Mouse (Mus musculus): Measurements from ENCODE around the gene Tap2. TPM values are rescaled to one million over a fixed set of nuclear protein-coding genes. Genes with fewer than 3 reads are reported as not detected.
A peak's percentile ranks its signal among the peaks of the same experiment; 100 is the strongest.
"Not testable (repeated sequence)": the region's sequence is repeated elsewhere in the genome, so short reads cannot be mapped to it uniquely, and the experiment has no call there.

Gene Tap2
- polyA plus RNA-seq, 1 experiment from 2014 or later, result 7.4 TPM

DNA sequence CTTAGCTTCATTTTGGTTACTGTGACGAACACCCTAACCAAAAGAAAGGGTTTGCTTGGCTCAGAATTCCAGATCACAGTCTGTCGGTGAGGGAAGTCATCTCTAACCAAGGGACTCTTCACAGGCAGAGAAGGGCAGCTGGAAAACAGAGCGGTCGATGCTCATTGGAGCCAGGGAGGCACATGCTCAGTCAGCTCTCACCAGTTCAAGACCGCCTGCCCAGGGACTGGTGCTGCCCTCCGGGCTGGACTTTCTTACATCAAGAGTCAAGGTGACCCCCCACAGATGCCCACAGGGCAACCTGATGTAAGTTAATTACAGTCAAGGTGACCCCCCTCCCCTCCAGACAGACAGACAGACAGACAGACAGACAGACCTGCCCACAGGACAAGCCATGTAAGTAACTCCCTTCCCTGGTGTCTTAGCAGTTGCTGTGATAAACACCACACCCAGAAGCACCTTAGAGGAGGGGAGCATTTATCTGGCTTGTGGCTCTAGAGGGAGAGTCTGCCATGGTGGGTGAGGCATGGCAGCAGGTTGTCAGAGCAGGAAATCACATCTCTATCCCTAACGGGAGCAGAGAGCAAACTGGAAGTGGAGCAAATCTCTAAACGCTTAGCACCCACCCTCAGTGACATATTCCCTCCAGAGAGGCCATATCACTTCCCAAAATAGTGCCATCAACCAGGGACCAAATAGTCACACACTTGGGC, 14.0 kb downstream of the Tap2 start:
- 59% methylated on average over 8 of the region's 8 CpGs for WGBS (ENCODE audit: insufficient replicate concordance)
- Histone ChIP-seq H3K9me3 (replicated peaks) (no peaks in the 10 kb centered on the region), H3K4me1 (replicated peaks) (no peaks in the 10 kb centered on the region), H3K27ac (replicated peaks) (no peak overlapping the region), H3K4me3 (replicated peaks) (no peak overlapping the region), H3K27me3 (peaks cover 4% of the 10 kb centered on the region; the same call in 1 of the 2 replicates), H3K36me3 (replicated peaks) (no peaks in the 10 kb centered on the region), H3K9ac (no peak overlapping the region), H3K4me2 (no peak overlapping the region)
- no peak for ATAC-seq (ENCODE audit: insufficient read depth)

DNA sequence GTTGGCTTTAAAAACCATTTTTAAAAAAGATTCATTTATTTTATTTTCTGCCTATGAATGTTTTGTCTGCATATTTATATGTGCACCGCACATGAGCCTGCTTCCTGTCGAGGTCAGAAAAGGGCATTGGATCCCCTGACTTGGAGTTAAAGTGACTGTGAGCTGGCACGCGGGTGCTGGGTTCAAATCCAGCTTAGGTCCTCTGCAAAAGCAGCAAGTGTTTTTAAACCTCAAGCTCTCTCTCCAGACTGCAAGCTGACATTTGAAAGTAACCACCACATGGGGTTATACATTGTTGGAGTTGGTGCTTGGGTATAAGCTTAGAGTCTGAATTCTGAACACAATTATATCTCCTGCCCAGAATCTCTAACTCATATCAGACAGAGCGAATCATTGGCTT, 14.7 kb downstream of the Tap2 start:
- 75% methylated on average over 5 of the region's 5 CpGs for WGBS (ENCODE audit: insufficient replicate concordance)
- Histone ChIP-seq H3K36me3 (replicated peaks) (no peaks in the 10 kb centered on the region), H3K9me3 (replicated peaks) (no peaks in the 10 kb centered on the region), H3K9ac (no peak overlapping the region), H3K27ac (replicated peaks) (no peak overlapping the region), H3K4me3 (replicated peaks) (no peak overlapping the region), H3K27me3 (peaks cover 4% of the 10 kb centered on the region; the same call in 1 of the 2 replicates), H3K4me1 (replicated peaks) (no peaks in the 10 kb centered on the region), H3K4me2 (no peak overlapping the region)
- ATAC-seq (ENCODE audit: insufficient read depth), result no peak

GRCm38 (mm10) chr17:34218675-34219074, 15.3 kb downstream of the Tap2 start:
- Histone ChIP-seq H3K27ac (replicated peaks) (no peak overlapping the region), H3K4me3 (replicated peaks) (no peak overlapping the region)
- no peak for ATAC-seq (ENCODE audit: insufficient read depth)

GRCm38 (mm10) chr17:34219096-34219495, 15.8 kb downstream of the Tap2 start:
- not testable (repeated sequence) for H3K9me3 ChIP-seq (replicated peaks); H3K36me3 ChIP-seq (replicated peaks); H3K9ac ChIP-seq; H3K27ac ChIP-seq (replicated peaks); H3K27me3 ChIP-seq; ATAC-seq (ENCODE audit: insufficient read depth); H3K4me3 ChIP-seq (replicated peaks); H3K4me1 ChIP-seq (replicated peaks); H3K4me2 ChIP-seq
- WGBS (ENCODE audit: insufficient replicate concordance), result 78% methylated on average over 9 of the region's 11 CpGs

More at GRCm38 (mm10) chr17:34218675-34219074, 15.3 kb downstream of the Tap2 start:
- H3K9ac ChIP-seq, result no peak overlapping the region
- H3K9me3 ChIP-seq (replicated peaks), result no peaks in the 10 kb centered on the region
- peaks cover 4% of the 10 kb centered on the region; the same call in 1 of the 2 replicates for H3K27me3 ChIP-seq
- no peaks in the 10 kb centered on the region for H3K4me1 ChIP-seq (replicated peaks)
- no peaks in the 10 kb centered on the region for H3K36me3 ChIP-seq (replicated peaks)
- H3K4me2 ChIP-seq, result no peak overlapping the region
- WGBS (ENCODE audit: insufficient replicate concordance), result 79% methylated on average over 11 of the region's 11 CpGs

GRCm38 (mm10) chr17:34219801-34220200, 16.5 kb downstream of the Tap2 start:
- not testable (repeated sequence) for H3K27ac ChIP-seq (replicated peaks); H3K9ac ChIP-seq; H3K27me3 ChIP-seq; H3K4me2 ChIP-seq; H3K4me1 ChIP-seq (replicated peaks); ATAC-seq (ENCODE audit: insufficient read depth); H3K4me3 ChIP-seq (replicated peaks); H3K36me3 ChIP-seq (replicated peaks); H3K9me3 ChIP-seq (replicated peaks)
- 85% methylated on average over 5 of the region's 7 CpGs for WGBS (ENCODE audit: insufficient replicate concordance)

- WGBS (ENCODE audit: insufficient replicate concordance), result 91% methylated on average over 9 of the region's 16 CpGs
- H3K4me2 ChIP-seq; ATAC-seq (ENCODE audit: insufficient read depth); H3K9me3 ChIP-seq (replicated peaks); H3K9ac ChIP-seq; H3K27ac ChIP-seq (replicated peaks); H3K4me1 ChIP-seq (replicated peaks); H3K27me3 ChIP-seq; H3K36me3 ChIP-seq (replicated peaks); H3K4me3 ChIP-seq (replicated peaks): not testable (repeated sequence)
Observed at GRCm38 (mm10) chr17:34220401-34220800, 17.1 kb downstream of the Tap2 start.

- WGBS (ENCODE audit: insufficient replicate concordance), result 82% methylated on average over 3 of the region's 3 CpGs
- Histone ChIP-seq H3K4me3 (replicated peaks) (no peak overlapping the region), H3K9me3 (replicated peaks) (no peaks in the 10 kb centered on the region), H3K36me3 (replicated peaks) (no peaks in the 10 kb centered on the region), H3K9ac (no peak overlapping the region), H3K27me3 (no peaks in the 10 kb centered on the region), H3K4me2 (no peak overlapping the region), H3K4me1 (replicated peaks) (no peaks in the 10 kb centered on the region), H3K27ac (replicated peaks) (no peak overlapping the region)
- no peak for ATAC-seq (ENCODE audit: insufficient read depth)
Observed at GRCm38 (mm10) chr17:34224816-34225215, 21.5 kb downstream of the Tap2 start.

DNA sequence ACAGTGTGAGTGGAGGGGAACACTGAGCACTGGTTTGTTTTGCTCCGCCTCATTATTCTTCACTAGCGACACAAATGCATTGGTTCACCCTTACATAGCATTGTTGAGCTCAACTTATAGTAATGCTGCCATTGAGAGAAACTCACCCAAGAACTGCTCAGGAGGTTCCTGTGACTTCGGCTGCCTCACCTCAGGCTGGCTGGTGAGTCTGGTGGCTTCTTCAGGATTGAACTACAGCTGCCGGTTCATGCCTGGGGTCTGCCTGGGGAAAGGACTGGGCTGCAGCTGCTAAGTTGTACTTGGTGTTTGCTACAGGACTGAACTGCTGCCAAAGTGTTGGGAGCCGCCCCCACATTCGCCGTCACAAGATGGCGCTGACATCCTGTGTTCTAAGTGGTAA, 22.1 kb downstream of the Tap2 start:
- no peaks in the 10 kb centered on the region for H3K27me3 ChIP-seq
- WGBS (ENCODE audit: insufficient replicate concordance), result 83% methylated on average over 8 of the region's 8 CpGs
- H3K36me3 ChIP-seq (replicated peaks), result no peaks in the 10 kb centered on the region
- no peaks in the 10 kb centered on the region for H3K4me1 ChIP-seq (replicated peaks)
- no peak overlapping the region for H3K4me2 ChIP-seq
- H3K9ac ChIP-seq, result no peak overlapping the region
- H3K27ac ChIP-seq (replicated peaks), result no peak overlapping the region
- H3K4me3 ChIP-seq (replicated peaks), result no peak overlapping the region
- no peaks in the 10 kb centered on the region for H3K9me3 ChIP-seq (replicated peaks)
- ATAC-seq (ENCODE audit: insufficient read depth), result no peak

GRCm38 (mm10) chr17:34225911-34226310, 22.6 kb downstream of the Tap2 start:
- not testable (repeated sequence) for ATAC-seq (ENCODE audit: insufficient read depth); H3K9ac ChIP-seq; H3K27me3 ChIP-seq; H3K9me3 ChIP-seq (replicated peaks); H3K4me3 ChIP-seq (replicated peaks); H3K4me2 ChIP-seq; H3K36me3 ChIP-seq (replicated peaks); H3K27ac ChIP-seq (replicated peaks); H3K4me1 ChIP-seq (replicated peaks)
- WGBS (ENCODE audit: insufficient replicate concordance), result 93% methylated on average over 16 of the region's 23 CpGs

DNA sequence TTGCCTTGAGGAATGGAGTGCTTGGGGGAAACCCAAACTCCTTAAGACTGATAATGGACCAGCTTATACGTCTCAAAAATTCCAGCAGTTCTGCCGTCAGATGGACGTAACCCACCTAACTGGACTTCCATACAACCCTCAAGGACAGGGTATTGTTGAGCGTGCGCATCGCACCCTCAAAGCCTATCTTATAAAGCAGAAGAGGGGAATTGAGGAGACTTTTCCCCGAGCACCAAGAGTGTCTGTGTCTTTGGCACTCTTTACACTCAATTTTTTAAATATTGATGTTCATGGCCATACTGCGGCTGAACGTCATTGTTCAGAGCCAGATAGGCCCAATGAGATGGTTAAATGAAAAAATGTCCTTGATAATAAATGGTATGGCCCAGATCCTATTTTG, 27.6 kb downstream of the Tap2 start:
- not testable (repeated sequence) for H3K4me1 ChIP-seq (replicated peaks); ATAC-seq (ENCODE audit: insufficient read depth); H3K4me2 ChIP-seq; H3K36me3 ChIP-seq (replicated peaks); H3K27ac ChIP-seq (replicated peaks); H3K4me3 ChIP-seq (replicated peaks); H3K9me3 ChIP-seq (replicated peaks); H3K27me3 ChIP-seq; H3K9ac ChIP-seq
- 82% methylated on average over 9 of the region's 9 CpGs for WGBS (ENCODE audit: insufficient replicate concordance)

DNA sequence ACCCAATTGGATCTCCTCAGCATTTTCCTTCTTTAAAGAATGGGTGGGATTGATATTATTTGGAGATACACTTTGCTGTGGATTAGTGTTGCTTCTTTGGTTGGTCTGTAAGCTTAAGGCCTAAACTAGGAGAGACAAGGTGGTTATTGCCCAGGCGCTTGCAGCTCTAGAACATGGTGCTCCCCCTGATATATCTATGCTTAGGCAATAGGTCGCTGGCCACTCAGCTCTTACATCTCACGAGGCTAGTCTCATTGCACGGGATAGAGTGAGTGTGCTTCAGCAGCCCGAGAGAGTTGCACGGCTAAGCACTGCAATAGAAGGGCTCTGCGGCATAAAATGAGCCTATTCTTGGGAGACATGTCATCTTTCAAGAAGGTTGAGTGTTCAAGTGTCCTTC, 28.7 kb downstream of the Tap2 start:
- not testable (repeated sequence) for H3K4me2 ChIP-seq; H3K27ac ChIP-seq (replicated peaks); H3K9me3 ChIP-seq (replicated peaks); ATAC-seq (ENCODE audit: insufficient read depth); H3K4me3 ChIP-seq (replicated peaks); H3K9ac ChIP-seq; H3K27me3 ChIP-seq; H3K36me3 ChIP-seq (replicated peaks); H3K4me1 ChIP-seq (replicated peaks)
- WGBS (ENCODE audit: insufficient replicate concordance), result 57% methylated on average over 7 of the region's 7 CpGs

- Histone ChIP-seq H3K27me3 (peaks cover 3% of the 10 kb centered on the region; the same call in 1 of the 2 replicates), H3K27ac (replicated peaks) (no peak overlapping the region), H3K9ac (no peak overlapping the region), H3K4me2 (no peak overlapping the region), H3K4me3 (replicated peaks) (no peak overlapping the region), H3K9me3 (replicated peaks) (no peaks in the 10 kb centered on the region), H3K4me1 (replicated peaks) (0 out of 2 replicates have a peak, but pooled peaks cover 3% of the 10 kb centered on the region), H3K36me3 (replicated peaks) (no peaks in the 10 kb centered on the region)
- 0 out of 2 replicates have a peak, but pooled peaks have one; percentile 25 for ATAC-seq (ENCODE audit: insufficient read depth)
- 14% methylated on average over 9 of the region's 9 CpGs for WGBS (ENCODE audit: insufficient replicate concordance)
Observed at GRCm38 (mm10) chr17:34234926-34235325, 31.6 kb downstream of the Tap2 start.

Data from liver, embryonic 15.5 days (tissue).